Mouse (Mus musculus): ENCODE measurements around the gene Plekhm2. TPM values are rescaled to one million over a fixed set of nuclear protein-coding genes. Genes with fewer than 3 reads are reported as not detected.

Plekhm2 gene
- total RNA-seq, 2 experiments from 2014 or later, result 67.4 to 81.7 TPM

GRCm38 (mm10) chr4:141602523-141603223, 62.0 kb downstream of the Plekhm2 start:
- DNase-seq, result no peak

DNA sequence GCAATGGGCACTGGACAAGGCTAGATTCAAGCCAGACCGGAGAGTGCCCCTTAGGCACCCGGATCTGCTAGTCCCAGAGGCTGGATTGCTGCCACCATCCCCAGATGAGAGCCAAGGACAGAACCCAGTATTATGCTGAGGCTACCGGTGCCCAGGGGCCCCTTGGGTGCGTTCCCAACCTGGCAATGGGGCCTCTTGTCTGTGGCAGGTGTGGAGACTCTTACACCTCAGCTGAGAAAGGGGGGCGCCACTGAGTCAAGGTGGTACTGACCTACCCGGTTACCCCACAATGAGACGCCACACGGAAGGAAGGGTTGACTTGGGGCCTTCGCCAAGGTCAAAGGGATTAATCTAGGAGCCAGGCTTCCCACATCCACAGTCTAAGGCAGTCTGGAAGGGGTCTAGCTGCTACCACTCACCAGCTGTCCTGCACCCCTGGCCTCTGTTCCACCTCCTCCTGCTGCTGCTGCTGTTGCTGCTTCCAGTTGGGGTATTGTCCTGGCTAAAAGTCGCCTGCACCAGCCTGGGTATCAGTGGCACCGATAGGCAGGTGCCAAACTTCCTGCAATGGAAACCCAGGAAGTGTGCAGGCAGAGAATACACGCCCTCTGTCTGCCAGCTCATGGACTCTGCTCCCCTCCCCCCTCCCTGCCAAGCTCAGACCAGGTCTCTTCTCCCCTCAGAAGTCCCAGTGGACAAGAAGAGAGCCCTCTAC, 63.4 kb downstream of the Plekhm2 start:
- DNase-seq, result no peak

DNA sequence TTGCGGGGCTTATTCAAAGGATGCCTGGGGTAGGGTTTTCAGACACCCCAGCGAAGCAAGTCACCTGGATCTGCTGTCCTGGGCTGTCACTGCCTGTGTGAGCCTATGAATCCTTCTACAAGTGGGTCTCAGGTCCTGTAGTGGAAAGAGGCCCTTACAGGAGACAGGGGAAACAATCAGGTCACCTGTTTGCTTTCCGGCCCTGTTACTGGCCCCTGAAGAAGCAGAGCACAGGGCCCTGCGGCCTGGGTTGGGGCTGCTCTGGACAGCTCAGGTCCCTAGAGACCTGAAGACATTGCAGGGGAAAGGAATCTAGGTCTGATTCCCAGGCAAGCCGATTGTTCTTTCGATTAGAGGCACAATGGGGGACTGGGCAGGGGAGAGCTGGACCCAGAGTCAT, 64.3 kb downstream of the Plekhm2 start:
- DNase-seq, result no peak

DNA sequence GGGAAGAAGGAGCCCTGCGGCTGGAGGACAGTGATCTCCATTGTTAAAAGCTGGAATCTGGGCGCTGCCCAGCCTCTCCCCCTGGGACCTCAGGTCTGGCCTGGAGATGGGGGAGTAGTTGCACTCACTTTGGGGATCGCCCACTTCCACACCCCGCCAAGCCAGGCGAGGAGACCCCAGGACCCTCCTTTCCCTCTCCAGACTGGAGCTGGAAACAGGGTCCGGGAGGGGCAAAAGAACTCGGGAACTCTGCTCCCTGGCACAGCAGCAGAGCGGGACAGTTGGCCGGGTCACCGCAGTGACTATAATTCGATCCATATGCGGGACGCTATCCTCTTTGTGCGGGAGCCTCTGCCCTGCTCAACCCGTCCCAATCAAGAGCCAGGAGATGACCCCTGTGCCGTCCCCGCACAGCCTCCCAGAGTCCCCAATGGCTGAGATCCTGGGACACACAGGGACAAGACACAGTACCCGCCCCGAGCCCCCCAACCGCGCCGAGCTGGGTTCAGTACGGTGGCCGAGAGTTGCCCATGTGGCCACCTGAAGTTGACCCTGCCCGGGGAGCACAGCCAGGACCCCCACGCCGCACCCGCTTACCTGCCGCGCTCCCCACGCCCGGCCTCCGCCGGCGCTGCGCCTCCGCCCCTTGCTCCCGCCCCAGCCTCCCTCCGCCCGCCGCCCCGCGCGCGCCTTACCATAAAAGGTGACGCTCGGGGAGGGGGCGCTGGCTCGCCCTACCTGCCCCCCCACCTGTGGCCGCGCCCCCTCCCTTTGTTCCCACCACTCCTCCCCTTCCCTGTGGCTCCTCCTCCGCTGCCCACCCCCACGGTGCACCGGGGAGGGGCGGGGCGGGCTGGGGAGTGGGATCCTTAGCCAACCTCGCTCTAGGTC, 65.2 kb downstream of the Plekhm2 start:
- no peak for DNase-seq

- no peak for DNase-seq
Observed at GRCm38 (mm10) chr4:141598894-141599250, 65.8 kb downstream of the Plekhm2 start.

DNA sequence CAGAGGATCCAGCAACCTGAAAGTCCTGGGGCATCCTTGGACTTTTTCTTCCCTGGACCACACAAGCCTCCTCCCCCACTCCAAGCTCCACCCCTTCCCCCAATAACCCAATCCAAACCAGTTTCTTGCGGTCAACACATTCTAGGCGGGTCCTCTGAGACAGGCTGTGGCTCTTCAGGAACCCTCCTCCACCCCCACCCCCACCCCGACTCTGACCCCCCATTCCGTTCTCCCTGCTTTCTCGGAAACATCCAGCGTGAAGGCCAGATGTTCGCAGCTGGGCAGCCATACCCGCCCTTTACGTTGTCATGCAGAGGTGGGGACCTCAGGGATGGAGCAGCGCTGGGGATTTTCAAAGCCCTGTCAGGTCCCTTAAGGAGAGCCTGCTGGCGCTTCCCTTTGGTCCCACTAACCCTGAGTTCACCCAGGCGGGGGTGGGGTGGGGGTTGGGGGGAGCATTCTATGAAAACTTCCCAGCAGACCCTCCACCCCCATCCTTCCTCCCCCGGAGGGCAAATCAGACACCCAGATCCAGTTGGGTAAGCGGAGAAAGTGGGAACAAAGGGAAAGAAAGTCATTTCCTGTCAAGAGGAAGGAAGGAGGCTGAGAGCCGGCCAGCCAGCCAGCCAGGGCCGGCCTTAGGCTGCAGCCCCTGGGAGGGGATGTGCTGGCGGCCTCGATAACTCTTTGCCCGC, 66.4 kb downstream of the Plekhm2 start:
- no peak for DNase-seq

GRCm38 (mm10) chr4:141596700-141597328, 67.9 kb downstream of the Plekhm2 start:
- no peak for DNase-seq

DNA sequence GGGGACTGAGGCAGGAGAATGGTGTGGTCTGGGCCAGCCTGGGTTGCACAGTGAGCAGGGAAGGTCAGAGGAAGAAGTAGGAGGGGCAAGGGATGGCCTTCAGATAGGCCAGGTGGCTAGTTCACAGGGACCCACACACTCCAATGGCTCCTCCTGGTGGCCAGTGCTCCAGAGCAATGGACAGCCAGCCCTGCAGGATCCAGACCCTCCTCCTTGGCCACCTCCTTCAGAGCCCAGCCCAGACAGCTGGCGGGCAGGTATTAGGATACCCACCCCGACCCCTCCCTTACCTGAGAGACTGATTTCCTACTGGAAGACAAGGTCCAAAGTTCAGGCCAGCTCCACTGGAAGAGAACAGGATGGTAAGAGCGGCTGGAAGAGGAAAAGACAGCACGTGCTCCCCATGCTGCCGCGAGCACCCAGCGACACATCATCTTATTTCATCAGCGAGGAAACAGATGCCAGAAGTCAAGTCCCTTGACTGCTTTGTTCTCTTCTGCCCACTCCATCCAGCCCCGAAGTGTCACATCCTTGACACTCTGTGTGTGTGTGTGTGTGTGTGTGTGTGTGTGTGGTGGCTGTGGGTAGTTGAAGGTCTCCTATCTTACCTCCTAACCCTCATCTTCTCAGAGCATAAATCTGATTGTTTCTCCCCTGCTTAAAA, 69.0 kb downstream of the Plekhm2 start:
- DNase-seq, result no peak

DNA sequence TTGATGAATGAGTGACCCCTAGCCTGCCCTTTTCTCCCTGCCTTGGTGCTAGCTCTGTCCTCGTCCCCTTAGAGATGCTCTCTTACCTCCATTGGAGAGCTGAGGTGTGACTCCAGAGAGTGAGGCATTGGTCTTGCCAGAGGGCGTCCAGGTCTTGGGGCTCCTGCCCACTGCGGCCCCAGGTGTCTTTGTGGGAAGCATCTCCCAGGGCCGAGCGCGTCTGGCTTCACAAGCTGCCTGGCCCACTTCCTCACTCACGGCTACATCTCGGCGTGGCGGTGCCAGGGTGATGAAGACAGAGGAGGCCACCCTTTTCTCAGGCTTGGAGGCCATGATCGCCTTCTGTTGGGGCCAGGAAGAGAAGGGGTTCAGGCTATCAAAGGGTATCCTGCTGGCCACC, 69.6 kb downstream of the Plekhm2 start:
- no peak for DNase-seq

GRCm38 (mm10) chr4:141591547-141591946, 73.2 kb downstream of the Plekhm2 start:
- no peak for DNase-seq

- DNase-seq, result no peak
Observed at GRCm38 (mm10) chr4:141583919-141584318, 80.8 kb downstream of the Plekhm2 start.

DNA sequence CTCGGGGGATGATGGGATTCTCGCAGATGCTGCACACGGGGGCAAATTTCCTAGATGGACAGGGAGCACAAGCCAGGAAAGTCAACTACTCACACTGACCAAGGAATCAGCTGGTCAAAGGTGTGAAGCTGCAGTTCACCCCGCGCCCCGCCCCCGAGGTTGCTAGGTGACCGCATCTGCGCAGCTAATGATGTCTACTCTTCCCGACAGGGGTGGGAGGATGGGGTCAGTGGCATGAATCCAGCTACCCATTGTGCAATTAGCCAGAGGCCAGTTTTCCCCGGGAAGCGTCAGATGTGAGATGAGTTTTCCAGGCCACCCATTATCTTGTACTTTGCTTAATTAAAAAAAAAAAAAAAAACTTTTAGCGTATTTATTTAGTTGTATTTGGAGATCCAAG, 83.6 kb downstream of the Plekhm2 start:
- no peak for DNase-seq

DNA sequence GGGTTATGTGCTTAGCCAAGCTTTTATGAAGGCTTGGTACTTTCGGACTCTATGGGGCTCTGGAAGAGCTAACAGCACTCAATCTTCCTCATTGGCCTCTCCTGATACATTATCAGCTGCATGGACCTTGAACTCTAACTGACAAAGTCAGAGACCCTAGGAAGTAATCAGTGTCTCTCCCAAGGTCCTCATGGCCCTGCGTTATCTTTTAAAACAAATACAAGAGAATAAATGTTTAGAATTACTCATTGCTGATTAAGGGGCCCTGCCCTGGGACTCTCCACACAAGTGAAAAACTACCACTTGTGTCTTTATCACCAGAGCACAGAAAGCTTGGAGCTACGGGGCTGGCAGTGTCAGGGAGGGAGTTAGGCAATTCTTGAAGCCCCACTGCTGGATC, 85.9 kb downstream of the Plekhm2 start:
- no peak for DNase-seq

- no peak for DNase-seq
Observed at GRCm38 (mm10) chr4:141576877-141577276, 87.8 kb downstream of the Plekhm2 start.

DNA sequence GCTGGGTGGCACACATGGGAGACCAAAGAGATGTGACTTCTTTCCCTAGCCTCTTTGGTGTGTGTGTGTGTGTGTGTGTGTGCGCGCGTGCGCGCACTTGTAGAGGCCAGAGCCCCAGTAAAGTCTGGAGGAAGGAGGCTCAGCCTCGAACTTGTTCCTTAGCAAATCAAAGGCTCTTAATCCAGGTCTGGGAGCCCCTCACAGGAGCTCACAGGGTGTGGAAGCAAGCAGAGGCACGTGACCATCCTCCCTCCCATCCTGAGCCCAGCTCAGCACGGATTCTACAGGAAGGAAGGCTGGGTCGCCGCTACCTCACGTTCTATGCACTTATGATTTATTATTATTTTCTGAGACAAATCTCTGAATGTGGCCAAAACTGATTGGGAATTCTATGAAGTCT, 88.3 kb downstream of the Plekhm2 start:
- no peak for DNase-seq

Other genes with a start within 250 kb of the Plekhm2 start
- not detected for gene Clcnkb, start 248.9 kb downstream of the Plekhm2 start, total RNA-seq (2021)
- not detected for gene Hspb7, start 244.1 kb downstream of the Plekhm2 start, total RNA-seq (2021)
- gene Srarp, start 228.8 kb downstream of the Plekhm2 start, total RNA-seq (2021), result 1 to 10 TPM; 4.7 to 5.1 TPM
- gene Zbtb17, start 220.2 kb downstream of the Plekhm2 start, total RNA-seq (2021), result 10 to 100 TPM; 34.1 to 34.9 TPM
- gene Spen, start 126.3 kb downstream of the Plekhm2 start, total RNA-seq (2021), result 10 to 100 TPM; 55.3 to 66.7 TPM
- 1 to 10 TPM in 1 of 2 experiments, under 1 TPM in 1; 0.50 to 1.0 TPM for gene Fblim1, start 58.8 kb downstream of the Plekhm2 start, total RNA-seq (2021)
- under 1 TPM; 0.28 to 0.42 TPM for gene Tmem82, start 46.3 kb downstream of the Plekhm2 start, total RNA-seq (2021)
- 1 to 10 TPM; 2.6 to 2.9 TPM for gene Slc25a34, start 41.1 kb downstream of the Plekhm2 start, total RNA-seq (2021)
- gene Rsc1a1, start 20.7 kb upstream of the Plekhm2 start, total RNA-seq (2021), result not detected
- 10 to 100 TPM; 45.1 to 46.9 TPM for gene Ddi2, start 58.5 kb upstream of the Plekhm2 start, total RNA-seq (2021)
- gene Agmat, start 81.8 kb upstream of the Plekhm2 start, total RNA-seq (2021), result under 1 TPM in 1 of 2 experiments, not detected in 1; 0.32 TPM
- 10 to 100 TPM; 43.3 to 45.0 TPM for gene Dnajc16, start 126.0 kb upstream of the Plekhm2 start, total RNA-seq (2021)
- gene Casp9, start 128.7 kb upstream of the Plekhm2 start, total RNA-seq (2021), result 10 to 100 TPM; 19.9 to 21.1 TPM
- gene Cela2a, start 161.3 kb upstream of the Plekhm2 start, total RNA-seq (2021), result not detected
- gene Ctrc, start 181.5 kb upstream of the Plekhm2 start, total RNA-seq (2021), result not detected
- 100 to 1,000 TPM; 135 to 143 TPM for gene Efhd2, start 210.0 kb upstream of the Plekhm2 start, total RNA-seq (2021)